Mouse (Mus musculus): Measurements from ENCODE around the gene Vamp2. TPM values are rescaled to one million over a fixed set of nuclear protein-coding genes. Genes with fewer than 3 reads are reported as not detected.

Gene Vamp2
- total RNA-seq, 1 experiment: 7.1 TPM

DNA sequence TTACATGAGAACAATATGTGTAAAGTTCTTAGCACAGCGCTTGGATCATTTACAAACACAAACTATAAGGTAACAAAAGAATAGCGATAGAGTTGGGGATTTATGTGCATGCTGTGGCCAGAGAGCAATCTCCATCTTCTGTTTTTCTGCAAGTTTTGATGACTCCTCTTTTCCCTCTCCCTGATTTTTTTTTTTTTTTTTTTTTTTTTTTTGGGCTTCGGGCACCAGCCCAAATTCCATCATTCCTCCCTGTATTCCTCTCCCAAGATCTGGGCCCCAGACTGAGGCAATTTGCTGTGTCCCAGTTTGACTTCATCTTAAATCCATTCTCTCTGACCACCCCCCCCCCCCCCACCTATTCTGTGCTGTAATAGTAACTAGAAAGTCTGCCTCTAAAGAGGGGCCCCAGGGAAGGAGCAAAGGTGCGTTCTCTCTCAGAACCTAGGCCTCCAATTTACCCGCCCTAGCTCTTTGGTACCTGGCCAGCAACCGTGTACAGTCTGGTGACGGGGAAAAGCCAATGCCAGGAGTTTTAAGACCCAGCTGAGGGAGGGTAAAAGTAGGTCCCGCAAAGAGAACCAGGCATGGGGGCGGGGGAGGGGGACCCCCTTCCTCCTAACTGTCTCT is 8.2 kb downstream of the Vamp2 start:
- Histone ChIP-seq H3K9ac (ENCODE audit: insufficient read depth, low read depth, low read length, poor library complexity, severe bottlenecking) (peak overlapping the region; percentile 36), H3K9me3 (ENCODE audit: control insufficient read depth, insufficient read depth, low read depth, low read length) (no peaks in the 10 kb centered on the region), H3K27ac (ENCODE audit: insufficient read depth, low read depth, low read length, poor library complexity, severe bottlenecking) (no peak overlapping the region), H3K36me3 (ENCODE audit: control insufficient read depth, insufficient read depth, low read length, poor library complexity, severe bottlenecking) (peaks cover 14% of the 10 kb centered on the region; the same call in 1 of the 2 replicates), H3K4me1 (ENCODE audit: control insufficient read depth in 2 of 2, insufficient read depth in 2 of 2, low read length in 2 of 2, poor library complexity in 1 of 2) (peaks cover 10 to 20% of the 10 kb centered on the region in 2 experiments; a peak in 3 of 4 replicates), H3K4me3 (ENCODE audit: insufficient read depth in 1 of 2, low read depth in 1 of 2, low read length in 2 of 2, poor library complexity in 1 of 2, severe bottlenecking in 1 of 2) (peak overlapping the region; percentile 41 to 85)
- TF ChIP-seq CHD2 (IDR thresholded peaks at IDR 0.05; ENCODE audit: low read depth, low read length) (no peak), ZC3H11A (IDR thresholded peaks at IDR 0.05; ENCODE audit: borderline replicate concordance, low read depth, low read length) (no peak), HCFC1 (IDR thresholded peaks at IDR 0.05; ENCODE audit: borderline replicate concordance, insufficient read depth, low read length) (no peak), MAFK (IDR thresholded peaks at IDR 0.05; ENCODE audit: insufficient read depth, low read depth, low read length) (no peak), ZNF384 (IDR thresholded peaks at IDR 0.05; ENCODE audit: low read depth, low read length) (peak; percentile 70)
- DNase-seq (ENCODE audit: low read depth, low spot score): no peak
- in situ Hi-C loops (cut with MboI; ENCODE audit: low sequenced_read_pairs in 2 of 2, unreplicated experiment in 2 of 2): no loop called here

DNA sequence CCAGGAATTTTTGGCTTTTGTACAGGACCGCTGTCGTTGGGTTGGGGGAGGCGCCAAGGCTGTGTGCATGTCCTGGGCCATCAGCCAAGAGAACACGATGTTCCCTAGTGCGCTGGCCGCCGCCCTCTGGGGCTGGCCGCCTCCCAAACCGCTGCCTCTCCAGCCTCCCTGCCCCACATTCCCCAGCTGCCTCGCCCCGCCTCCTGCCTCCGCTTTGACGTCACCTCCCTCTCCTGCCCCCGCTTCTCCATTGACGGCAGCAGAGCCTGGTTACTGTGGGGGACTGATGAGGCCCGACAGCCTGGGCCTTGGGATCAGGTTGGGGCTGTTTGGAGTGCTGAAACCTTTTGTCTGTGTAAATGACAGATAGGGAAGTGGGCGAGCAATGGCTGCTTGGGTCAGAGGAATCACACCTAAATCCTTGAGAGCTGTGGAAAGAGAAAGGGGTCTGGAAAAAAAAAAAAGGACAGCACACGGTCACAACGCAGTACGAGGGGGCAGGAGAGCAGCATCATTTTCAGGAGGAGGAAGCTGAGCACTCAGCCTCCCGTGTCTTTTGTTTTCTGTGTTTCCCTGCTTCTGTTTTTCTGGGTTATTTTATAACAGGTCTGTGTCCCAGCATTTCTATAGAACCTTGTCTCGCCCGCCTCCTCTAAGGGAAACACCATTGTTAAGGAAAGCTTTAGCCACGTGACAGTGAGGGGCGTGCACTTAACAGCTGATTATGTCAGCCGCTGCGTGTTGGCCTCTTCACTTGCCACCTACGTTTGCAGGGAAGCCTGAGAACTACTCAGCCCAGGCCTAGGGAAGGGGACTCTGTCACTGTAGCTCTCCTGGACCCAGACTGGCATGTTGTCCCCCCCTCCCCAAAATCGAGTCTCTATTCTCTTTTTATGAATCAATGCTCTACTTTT is 9.0 kb downstream of the Vamp2 start:
- peaks cover 20% of the 10 kb centered on the region for H3K36me3 ChIP-seq (ENCODE audit: control insufficient read depth, insufficient read depth, low read length, poor library complexity, severe bottlenecking)
- H3K27ac ChIP-seq (ENCODE audit: insufficient read depth, low read depth, low read length, poor library complexity, severe bottlenecking): no peak overlapping the region
- H3K9me3 ChIP-seq (ENCODE audit: control insufficient read depth, insufficient read depth, low read depth, low read length): no peaks in the 10 kb centered on the region
- H3K4me1 ChIP-seq (ENCODE audit: control insufficient read depth in 2 of 2, insufficient read depth in 2 of 2, low read length in 2 of 2, poor library complexity in 1 of 2): peaks cover 10 to 19% of the 10 kb centered on the region in 2 experiments; a peak in 3 of 4 replicates
- H3K9ac ChIP-seq (ENCODE audit: insufficient read depth, low read depth, low read length, poor library complexity, severe bottlenecking): peak overlapping the region; percentile 58
- peak overlapping the region; percentile 41 to 51 for H3K4me3 ChIP-seq (ENCODE audit: insufficient read depth in 1 of 2, low read depth in 1 of 2, low read length in 2 of 2, poor library complexity in 1 of 2, severe bottlenecking in 1 of 2)
- no peak for TF ChIP-seq ZNF384 (IDR thresholded peaks at IDR 0.05; ENCODE audit: low read depth, low read length)
- TF ChIP-seq ZC3H11A (IDR thresholded peaks at IDR 0.05; ENCODE audit: borderline replicate concordance, low read depth, low read length): no peak
- no peak for TF ChIP-seq CHD2 (IDR thresholded peaks at IDR 0.05; ENCODE audit: low read depth, low read length)
- no peak for TF ChIP-seq MAFK (IDR thresholded peaks at IDR 0.05; ENCODE audit: insufficient read depth, low read depth, low read length)
- no peak for TF ChIP-seq HCFC1 (IDR thresholded peaks at IDR 0.05; ENCODE audit: borderline replicate concordance, insufficient read depth, low read length)
- DNase-seq (ENCODE audit: low read depth, low spot score): no peak
- in situ Hi-C loops (cut with MboI; ENCODE audit: low sequenced_read_pairs in 2 of 2, unreplicated experiment in 2 of 2): no loop called here

DNA sequence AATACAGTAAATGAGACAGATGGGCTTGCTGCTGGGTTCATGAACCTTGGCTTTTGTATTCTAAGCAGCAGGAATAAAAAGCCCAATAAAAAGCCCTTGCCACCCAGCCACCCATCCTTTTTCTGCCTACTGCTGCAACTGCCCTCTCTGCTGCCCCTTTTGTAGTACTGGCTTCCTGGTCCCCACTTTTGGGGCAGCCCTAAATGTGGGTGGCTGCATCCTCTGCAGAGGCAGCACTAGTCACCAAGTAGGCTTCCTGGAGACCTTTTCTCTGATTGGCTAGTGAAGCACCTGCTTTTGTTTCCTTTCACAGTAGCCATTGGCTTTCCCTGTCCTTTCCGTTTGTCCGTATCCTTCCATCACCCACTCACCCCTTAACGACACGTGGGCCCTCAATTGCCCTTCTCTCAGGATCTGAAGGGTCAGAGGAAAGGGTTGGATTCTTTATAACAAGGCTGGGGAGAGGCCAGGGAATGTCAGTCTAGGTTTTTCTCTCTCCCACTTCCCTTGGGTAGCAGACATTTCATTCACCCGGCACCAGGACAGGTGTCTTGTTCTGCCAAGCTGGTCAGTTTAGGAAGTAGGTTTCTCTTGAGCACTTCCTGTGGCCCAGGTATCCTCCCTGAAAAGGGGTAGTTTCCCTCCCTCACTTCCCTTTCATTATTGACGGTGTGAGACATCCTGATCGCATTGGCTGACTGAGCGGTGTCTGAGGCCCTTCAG is 9.9 kb downstream of the Vamp2 start:
- no peak overlapping the region for H3K9ac ChIP-seq (ENCODE audit: insufficient read depth, low read depth, low read length, poor library complexity, severe bottlenecking)
- TF ChIP-seq MAFK (IDR thresholded peaks at IDR 0.05; ENCODE audit: insufficient read depth, low read depth, low read length) (no peak), ZNF384 (IDR thresholded peaks at IDR 0.05; ENCODE audit: low read depth, low read length) (no peak), ZC3H11A (IDR thresholded peaks at IDR 0.05; ENCODE audit: borderline replicate concordance, low read depth, low read length) (no peak), HCFC1 (IDR thresholded peaks at IDR 0.05; ENCODE audit: borderline replicate concordance, insufficient read depth, low read length) (no peak), CHD2 (IDR thresholded peaks at IDR 0.05; ENCODE audit: low read depth, low read length) (no peak)
- H3K9me3 ChIP-seq (ENCODE audit: control insufficient read depth, insufficient read depth, low read depth, low read length): no peaks in the 10 kb centered on the region
- H3K4me1 ChIP-seq (ENCODE audit: control insufficient read depth in 2 of 2, insufficient read depth in 2 of 2, low read length in 2 of 2, poor library complexity in 1 of 2): peaks cover 10 to 16% of the 10 kb centered on the region in 2 experiments; a peak in 3 of 4 replicates
- no peak for DNase-seq (ENCODE audit: low read depth, low spot score)
- no peak overlapping the region for H3K27ac ChIP-seq (ENCODE audit: insufficient read depth, low read depth, low read length, poor library complexity, severe bottlenecking)
- in situ Hi-C loops (cut with MboI; ENCODE audit: low sequenced_read_pairs in 2 of 2, unreplicated experiment in 2 of 2): no loop called here
- H3K4me3 ChIP-seq (ENCODE audit: insufficient read depth in 1 of 2, low read depth in 1 of 2, low read length in 2 of 2, poor library complexity in 1 of 2, severe bottlenecking in 1 of 2): peak overlapping the region in 1 of 2 experiments; percentile 81; a peak in 1 of 4 replicates
- H3K36me3 ChIP-seq (ENCODE audit: control insufficient read depth, insufficient read depth, low read length, poor library complexity, severe bottlenecking): peaks cover 27% of the 10 kb centered on the region

DNA sequence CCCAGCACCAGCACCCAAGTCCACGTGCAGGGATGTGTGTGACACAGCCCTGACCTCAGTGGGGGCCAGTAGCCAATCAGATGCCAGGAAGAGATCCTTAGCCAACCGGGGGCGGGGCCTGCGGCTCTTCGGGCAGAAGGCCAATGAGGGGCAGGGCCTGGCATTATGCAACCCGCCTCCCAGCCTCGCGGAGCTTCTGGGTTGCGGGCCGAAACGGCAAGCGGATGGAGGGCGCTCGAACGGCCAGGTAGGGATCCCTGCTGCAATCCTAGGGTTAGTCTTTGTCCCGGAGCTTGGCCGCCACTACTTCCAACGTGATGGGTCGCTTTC is 10.4 kb downstream of the Vamp2 start:
- peak; percentile 93 for DNase-seq (ENCODE audit: low read depth, low spot score)
- in situ Hi-C loops (cut with MboI; ENCODE audit: low sequenced_read_pairs in 2 of 2, unreplicated experiment in 2 of 2): no loop called here
- peaks cover 10 to 16% of the 10 kb centered on the region in 2 experiments; a peak in 3 of 4 replicates for H3K4me1 ChIP-seq (ENCODE audit: control insufficient read depth in 2 of 2, insufficient read depth in 2 of 2, low read length in 2 of 2, poor library complexity in 1 of 2)
- peak overlapping the region; percentile 55 to 81 for H3K4me3 ChIP-seq (ENCODE audit: insufficient read depth in 1 of 2, low read depth in 1 of 2, low read length in 2 of 2, poor library complexity in 1 of 2, severe bottlenecking in 1 of 2)
- no peaks in the 10 kb centered on the region for H3K9me3 ChIP-seq (ENCODE audit: control insufficient read depth, insufficient read depth, low read depth, low read length)
- no peak overlapping the region for H3K27ac ChIP-seq (ENCODE audit: insufficient read depth, low read depth, low read length, poor library complexity, severe bottlenecking)
- H3K36me3 ChIP-seq (ENCODE audit: control insufficient read depth, insufficient read depth, low read length, poor library complexity, severe bottlenecking): peaks cover 32% of the 10 kb centered on the region
- TF ChIP-seq MAFK (IDR thresholded peaks at IDR 0.05; ENCODE audit: insufficient read depth, low read depth, low read length): no peak
- TF ChIP-seq HCFC1 (IDR thresholded peaks at IDR 0.05; ENCODE audit: borderline replicate concordance, insufficient read depth, low read length): no peak
- no peak for TF ChIP-seq ZC3H11A (IDR thresholded peaks at IDR 0.05; ENCODE audit: borderline replicate concordance, low read depth, low read length)
- TF ChIP-seq ZNF384 (IDR thresholded peaks at IDR 0.05; ENCODE audit: low read depth, low read length): no peak
- TF ChIP-seq CHD2 (IDR thresholded peaks at IDR 0.05; ENCODE audit: low read depth, low read length): no peak
- peak overlapping the region; percentile 56 for H3K9ac ChIP-seq (ENCODE audit: insufficient read depth, low read depth, low read length, poor library complexity, severe bottlenecking)
